Mouse (Mus musculus) liver, embryonic 12.5 days (tissue): ENCODE measurements around the gene Med8. TPM values are rescaled to one million over a fixed set of nuclear protein-coding genes. Genes with fewer than 3 reads are reported as not detected.

Source experiments
- ATAC-seq: fragments of 200-750 bp; cut with Nextera tagmentation; 2 replicates; pipeline ENCODE4 v1.8.0; 2017; ENCODE audit warnings: moderate number of reproducible peaks, mild to moderate bottlenecking, moderate library complexity
- H3K27ac ChIP-seq: fragments of 300-500 bp; sonication (generic); 2 replicates; pipeline ENCODE4 v1.5.1; 2016; ENCODE audit warnings: mild to moderate bottlenecking
- H3K27me3 ChIP-seq: fragments of 300-500 bp; sonication (generic); replicated peaks from 2 replicates; pipeline ENCODE4 v1.6.1; 2016; ENCODE audit warnings: mild to moderate bottlenecking, moderate library complexity
- H3K36me3 ChIP-seq: fragments of 300-500 bp; sonication (generic); 2 replicates; pipeline ENCODE4 v1.6.1; 2016; ENCODE audit warnings: mild to moderate bottlenecking, moderate library complexity
- H3K4me1 ChIP-seq: fragments of 300-500 bp; sonication (generic); 2 replicates; pipeline ENCODE4 v1.6.1; 2016
- H3K4me2 ChIP-seq: fragments of 300-500 bp; sonication (generic); 2 replicates; pipeline ENCODE4 v1.6.1; 2016; ENCODE audit warnings: mild to moderate bottlenecking, moderate library complexity
- H3K4me3 ChIP-seq: fragments of 300-500 bp; sonication (generic); 2 replicates; pipeline ENCODE4 v1.5.1; 2016; ENCODE audit warnings: mild to moderate bottlenecking, moderate library complexity
- H3K9ac ChIP-seq: fragments of 300-500 bp; sonication (generic); 2 replicates; pipeline ENCODE4 v1.6.1; 2016; ENCODE audit warnings: mild to moderate bottlenecking, moderate library complexity
- H3K9me3 ChIP-seq: fragments of 300-500 bp; sonication (generic); replicated peaks from 2 replicates; pipeline ENCODE4 v1.6.1; 2016; ENCODE audit warnings: mild to moderate bottlenecking, moderate library complexity
- WGBS: fragments of 180-500 bp; shearing (Covaris S2); methylation state at CpG from one replicate; pipeline ENCODE4 v1.1.7; 2016; ENCODE audit not compliant: insufficient replicate concordance; 5-methylcytosine and 5-hydroxymethylcytosine counted together
- polyA plus RNA-seq: library from polyadenylated mRNA; unstranded; fragments of >200 nt; fragmentation: Nextera tagmentation; extraction: Ambion mirVana; gene quantifications from 2 replicates; pipeline ENCODE4 v1.2.1, GENCODE M21; 2016

The Med8 gene
- polyA plus RNA-seq, 1 experiment from 2014 or later, result 109 TPM

DNA sequence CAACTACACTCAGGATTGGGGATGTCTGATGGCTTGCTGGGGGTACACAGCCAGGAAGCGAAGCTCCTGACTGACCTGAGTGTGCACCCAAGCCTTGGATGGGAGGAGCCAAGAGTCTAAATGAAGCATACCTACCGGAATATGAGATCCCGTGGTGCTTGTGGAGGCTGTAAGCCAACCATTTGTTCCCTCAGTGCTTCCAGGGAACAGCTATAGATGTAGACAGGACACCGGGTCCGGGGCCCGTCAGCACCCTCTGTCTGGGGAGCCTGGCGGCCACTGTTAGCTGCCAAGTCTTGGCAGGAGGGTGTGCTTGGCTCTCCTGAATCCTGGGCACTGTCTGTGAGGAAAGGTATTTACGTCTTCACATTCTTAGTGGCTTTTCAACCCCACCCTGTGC is 21.8 kb upstream of the Med8 start:
- H3K9ac ChIP-seq, result no peak overlapping the region
- no peaks in the 10 kb centered on the region for H3K9me3 ChIP-seq
- peaks cover 100% of the 10 kb centered on the region for H3K36me3 ChIP-seq
- H3K27me3 ChIP-seq, result no peaks in the 10 kb centered on the region
- no peak overlapping the region for H3K27ac ChIP-seq
- H3K4me3 ChIP-seq, result no peak overlapping the region
- no peaks in the 10 kb centered on the region for H3K4me1 ChIP-seq
- 89% methylated on average over 8 of the region's 8 CpGs for whole genome bisulfite sequencing
- no peak for ATAC-seq
- H3K4me2 ChIP-seq, result no peak overlapping the region

GRCm38 (mm10) chr4:118390146-118390545 is 19.0 kb upstream of the Med8 start:
- H3K9ac ChIP-seq, result no peak overlapping the region
- 88% methylated on average over 11 of the region's 11 CpGs for WGBS
- H3K36me3 ChIP-seq, result peaks cover 99% of the 10 kb centered on the region
- no peaks in the 10 kb centered on the region for H3K4me1 ChIP-seq
- ATAC-seq, result no peak
- no peak overlapping the region for H3K27ac ChIP-seq
- H3K9me3 ChIP-seq, result no peaks in the 10 kb centered on the region
- H3K27me3 ChIP-seq, result no peaks in the 10 kb centered on the region
- H3K4me2 ChIP-seq, result no peak overlapping the region
- H3K4me3 ChIP-seq, result no peak overlapping the region

- peaks cover 97% of the 10 kb centered on the region for H3K36me3 ChIP-seq
- no peak overlapping the region for H3K4me3 ChIP-seq
Observed at GRCm38 (mm10) chr4:118394505-118394904, 14.6 kb upstream of the Med8 start.

GRCm38 (mm10) chr4:118395289-118395688 is 13.8 kb upstream of the Med8 start:
- peaks cover 97% of the 10 kb centered on the region for H3K36me3 ChIP-seq
- no peaks in the 10 kb centered on the region for H3K27me3 ChIP-seq
- no peak overlapping the region for H3K4me2 ChIP-seq
- 83% methylated on average over 4 of the region's 4 CpGs for WGBS
- no peak overlapping the region for H3K27ac ChIP-seq
- ATAC-seq, result no peak
- no peak overlapping the region for H3K9ac ChIP-seq
- H3K9me3 ChIP-seq, result no peaks in the 10 kb centered on the region
- H3K4me1 ChIP-seq, result no peaks in the 10 kb centered on the region
- H3K4me3 ChIP-seq, result no peak overlapping the region

More at GRCm38 (mm10) chr4:118394505-118394904, 14.6 kb upstream of the Med8 start:
- Histone ChIP-seq H3K4me1 (no peaks in the 10 kb centered on the region), H3K4me2 (no peak overlapping the region), H3K27ac (no peak overlapping the region), H3K9ac (no peak overlapping the region), H3K27me3 (no peaks in the 10 kb centered on the region), H3K9me3 (no peaks in the 10 kb centered on the region)
- no peak for ATAC-seq
- 69% methylated on average over 6 of the region's 6 CpGs for WGBS

- Histone ChIP-seq H3K27me3 (no peaks in the 10 kb centered on the region), H3K9ac (no peak overlapping the region), H3K4me2 (no peak overlapping the region), H3K27ac (no peak overlapping the region), H3K4me1 (peaks cover 2% of the 10 kb centered on the region; the same call in 1 of the 2 replicates), H3K36me3 (peaks cover 96% of the 10 kb centered on the region), H3K9me3 (no peaks in the 10 kb centered on the region), H3K4me3 (no peak overlapping the region)
- ATAC-seq, result no peak
- 69% methylated on average over 3 of the region's 3 CpGs for WGBS
Observed at GRCm38 (mm10) chr4:118396433-118396832, 12.7 kb upstream of the Med8 start.

- 84% methylated on average over 6 of the region's 6 CpGs for WGBS
- H3K27me3 ChIP-seq, result no peaks in the 10 kb centered on the region
- no peak for ATAC-seq
- H3K4me1 ChIP-seq, result peaks cover 22% of the 10 kb centered on the region
- H3K36me3 ChIP-seq, result peaks cover 96% of the 10 kb centered on the region
- no peak overlapping the region for H3K27ac ChIP-seq
- H3K9me3 ChIP-seq, result no peaks in the 10 kb centered on the region
- no peak overlapping the region for H3K4me2 ChIP-seq
- no peak overlapping the region for H3K9ac ChIP-seq
- no peak overlapping the region for H3K4me3 ChIP-seq
Observed at GRCm38 (mm10) chr4:118398400-118398799, 10.7 kb upstream of the Med8 start.

DNA sequence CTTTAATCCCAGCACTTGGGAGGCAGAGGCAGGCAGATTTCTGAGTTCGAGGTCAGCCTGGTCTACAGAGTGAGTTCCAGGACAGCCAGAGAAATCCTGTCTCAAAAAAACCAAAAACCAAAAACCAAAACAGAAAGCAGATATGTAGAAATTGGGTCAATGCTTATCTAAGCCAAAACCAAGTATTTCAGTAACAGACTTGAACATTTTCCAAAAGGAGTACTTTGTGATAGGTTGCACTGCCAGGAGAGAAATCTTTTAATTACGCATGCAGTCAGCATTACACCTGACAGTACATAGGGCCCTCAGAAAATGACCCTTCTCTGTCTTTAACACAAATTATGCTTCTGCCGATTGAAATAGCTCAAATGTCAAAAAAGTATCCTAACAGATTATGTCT is 7.7 kb upstream of the Med8 start:
- Histone ChIP-seq H3K4me3 (no peak overlapping the region), H3K27me3 (no peaks in the 10 kb centered on the region), H3K36me3 (peaks cover 85% of the 10 kb centered on the region), H3K9ac (no peak overlapping the region), H3K27ac (no peak overlapping the region), H3K9me3 (no peaks in the 10 kb centered on the region), H3K4me2 (peak overlapping the region; percentile 15; the same call in 1 of the 2 replicates), H3K4me1 (peaks cover 25% of the 10 kb centered on the region)
- no peak for ATAC-seq
- 84% methylated on average over 3 of the region's 3 CpGs for WGBS

DNA sequence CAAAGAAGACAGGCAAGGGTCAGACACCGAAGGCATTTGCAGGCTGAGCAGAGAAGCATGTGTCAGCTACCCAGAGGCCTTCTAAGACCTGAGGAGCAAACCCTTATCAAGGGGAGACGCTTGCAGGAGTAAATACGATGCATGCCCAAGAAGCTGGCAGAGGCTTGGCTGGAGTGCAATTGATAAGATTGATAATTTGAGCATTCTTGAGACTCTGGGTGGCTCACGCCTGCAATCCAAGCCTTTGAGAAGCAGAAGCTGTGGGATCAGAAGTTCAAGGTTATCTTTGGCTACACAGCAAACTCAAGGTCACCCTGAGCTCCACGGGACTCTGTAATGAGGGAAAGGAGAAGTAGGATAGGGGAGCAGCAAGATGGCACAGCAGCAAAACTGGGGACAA is 7.2 kb upstream of the Med8 start:
- 39% methylated on average over 5 of the region's 5 CpGs for WGBS
- Histone ChIP-seq H3K36me3 (peaks cover 81% of the 10 kb centered on the region), H3K4me2 (peak overlapping the region; percentile 15; the same call in 1 of the 2 replicates), H3K27me3 (no peaks in the 10 kb centered on the region), H3K4me3 (no peak overlapping the region), H3K9me3 (no peaks in the 10 kb centered on the region), H3K9ac (no peak overlapping the region), H3K27ac (no peak overlapping the region), H3K4me1 (peaks cover 25% of the 10 kb centered on the region)
- ATAC-seq, result peak; percentile 85

GRCm38 (mm10) chr4:118402701-118403100 is 6.4 kb upstream of the Med8 start:
- H3K4me1 ChIP-seq, result peaks cover 30% of the 10 kb centered on the region
- no peak overlapping the region for H3K4me3 ChIP-seq
- H3K4me2 ChIP-seq, result no peak overlapping the region
- no peaks in the 10 kb centered on the region for H3K27me3 ChIP-seq
- peaks cover 73% of the 10 kb centered on the region for H3K36me3 ChIP-seq
- no peak for ATAC-seq
- 83% methylated on average over 12 of the region's 12 CpGs for WGBS
- H3K9me3 ChIP-seq, result no peaks in the 10 kb centered on the region
- H3K27ac ChIP-seq, result no peak overlapping the region
- H3K9ac ChIP-seq, result 0 out of 2 replicates have a peak overlapping the region, but pooled peaks have one; percentile 12

DNA sequence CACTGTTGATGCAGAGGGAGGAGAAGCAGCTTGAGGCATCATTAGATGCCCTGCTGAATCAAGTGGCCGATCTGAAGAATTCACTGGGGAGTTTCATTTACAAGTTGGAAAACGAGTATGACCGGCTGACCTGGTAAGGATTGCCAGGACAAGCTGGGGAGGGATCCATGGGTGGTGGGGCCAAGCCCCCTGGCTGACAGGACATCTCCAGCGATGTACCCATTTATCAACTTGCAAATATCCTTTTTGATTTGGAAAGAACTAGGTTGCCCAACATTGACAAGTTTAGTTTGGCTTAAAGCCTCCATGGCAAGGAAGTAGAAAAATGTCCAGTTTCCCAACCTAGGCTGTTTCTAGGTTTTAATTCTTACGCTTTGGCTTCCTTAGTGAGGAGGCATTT is 1.7 kb downstream of the Med8 start:
- WGBS, result 87% methylated on average over 5 of the region's 5 CpGs

DNA sequence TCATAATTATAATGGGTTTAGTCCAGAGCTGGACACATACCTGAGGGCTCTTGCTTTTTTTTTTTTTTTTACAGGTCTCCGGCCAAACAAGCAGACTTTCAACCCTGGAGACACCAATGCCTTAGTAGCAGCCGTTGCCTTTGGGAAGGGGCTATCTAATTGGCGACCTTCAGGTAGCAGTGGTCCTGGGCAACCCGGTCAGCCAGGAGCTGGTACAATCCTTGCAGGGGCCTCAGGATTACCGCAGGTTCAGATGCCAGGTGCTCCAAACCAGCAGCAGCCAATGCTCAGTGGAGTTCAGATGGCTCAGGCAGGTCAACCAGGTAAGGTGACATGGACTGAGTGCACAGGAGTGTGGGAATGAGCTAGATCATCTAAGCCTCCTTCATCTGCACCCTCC is 4.4 kb downstream of the Med8 start:
- H3K36me3 ChIP-seq, result peaks cover 83% of the 10 kb centered on the region
- H3K4me2 ChIP-seq, result no peak overlapping the region
- no peak overlapping the region for H3K4me3 ChIP-seq
- peaks cover 16% of the 10 kb centered on the region for H3K4me1 ChIP-seq
- no peak for ATAC-seq
- no peak overlapping the region for H3K27ac ChIP-seq
- no peaks in the 10 kb centered on the region for H3K9me3 ChIP-seq
- no peak overlapping the region for H3K9ac ChIP-seq
- no peaks in the 10 kb centered on the region for H3K27me3 ChIP-seq
- WGBS, result 90% methylated on average over 5 of the region's 5 CpGs

More for the DNA sequence above, 1.7 kb downstream of the Med8 start:
- Histone ChIP-seq H3K4me3 (peak overlapping the region; percentile 93; the same call in 1 of the 2 replicates), H3K4me1 (peaks cover 30% of the 10 kb centered on the region), H3K9me3 (no peaks in the 10 kb centered on the region), H3K27me3 (no peaks in the 10 kb centered on the region), H3K36me3 (peaks cover 59% of the 10 kb centered on the region), H3K9ac (no peak overlapping the region), H3K4me2 (no peak overlapping the region; the same call in 1 of the 2 replicates), H3K27ac (no peak overlapping the region; the same call in 1 of the 2 replicates)
- no peak for ATAC-seq

- ATAC-seq, result no peak
- Histone ChIP-seq H3K9me3 (no peaks in the 10 kb centered on the region), H3K27me3 (no peaks in the 10 kb centered on the region), H3K4me3 (no peak overlapping the region), H3K4me1 (peaks cover 2% of the 10 kb centered on the region; the same call in 1 of the 2 replicates), H3K9ac (no peak overlapping the region), H3K4me2 (no peak overlapping the region), H3K27ac (no peak overlapping the region), H3K36me3 (peaks cover 99% of the 10 kb centered on the region)
- 80% methylated on average over 2 of the region's 2 CpGs for WGBS
Observed at GRCm38 (mm10) chr4:118415779-118416178, 6.6 kb downstream of the Med8 start.

- Histone ChIP-seq H3K27ac (no peak overlapping the region), H3K4me3 (no peak overlapping the region), H3K4me2 (no peak overlapping the region), H3K4me1 (no peaks in the 10 kb centered on the region), H3K9me3 (no peaks in the 10 kb centered on the region), H3K36me3 (peaks cover 96% of the 10 kb centered on the region), H3K27me3 (no peaks in the 10 kb centered on the region), H3K9ac (no peak overlapping the region)
- WGBS, result 91% methylated on average over 5 of the region's 5 CpGs
- ATAC-seq, result no peak
Observed at GRCm38 (mm10) chr4:118416329-118416728, 7.2 kb downstream of the Med8 start.
